Mouse (Mus musculus) intestine, embryonic 14.5 days (tissue): ENCODE measurements around the gene Supt3. TPM values are rescaled to one million over a fixed set of nuclear protein-coding genes. Genes with fewer than 3 reads are reported as not detected.

Source experiments
- ATAC-seq: fragments of 200-750 bp; cut with Nextera tagmentation; replicated peaks from 2 replicates; pipeline ENCODE4 v1.8.0; 2017; ENCODE audit warnings: low read depth, moderate number of reproducible peaks, moderate TSS enrichment, moderate library complexity; ENCODE audit not compliant: low FRiP score, low TSS enrichment
- DNase-seq: peaks from one replicate; pipeline ENCODE4 v3.0.0-alpha.2; 2018; ENCODE audit warnings: low spot score
- H3K27ac ChIP-seq: fragments of 300-500 bp; sonication (generic); 2 replicates; pipeline ENCODE4 v1.5.1; 2014; ENCODE audit warnings: low read depth, mild to moderate bottlenecking, control low read depth
- H3K27me3 ChIP-seq: fragments of 300-500 bp; sonication (generic); replicated peaks from 2 replicates; pipeline ENCODE4 v1.6.1; 2014; ENCODE audit warnings: low read length, control low read depth; ENCODE audit not compliant: control insufficient read depth, insufficient read depth
- H3K36me3 ChIP-seq: fragments of 300-500 bp; sonication (generic); 2 replicates; pipeline ENCODE4 v1.6.1; 2014; ENCODE audit warnings: low read length, control low read depth; ENCODE audit not compliant: control insufficient read depth, insufficient read depth
- H3K4me1 ChIP-seq: fragments of 300-500 bp; sonication (generic); replicated peaks from 2 replicates; pipeline ENCODE4 v1.6.1; 2014; ENCODE audit warnings: low read length, control low read depth, mixed read lengths; ENCODE audit not compliant: control insufficient read depth, insufficient read depth
- H3K4me2 ChIP-seq: fragments of 300-500 bp; sonication (generic); 2 replicates; pipeline ENCODE4 v1.6.1; 2014; ENCODE audit warnings: low read length
- H3K4me3 ChIP-seq: fragments of 300-500 bp; sonication (generic); 2 replicates; pipeline ENCODE4 v1.5.1; 2014; ENCODE audit warnings: low read depth, low read length, control low read depth, mixed read lengths
- H3K9ac ChIP-seq: fragments of 300-500 bp; sonication (generic); 2 replicates; pipeline ENCODE4 v1.6.1; 2014; ENCODE audit warnings: mild to moderate bottlenecking, low read length
- H3K9me3 ChIP-seq: fragments of 300-500 bp; sonication (generic); 2 replicates; pipeline ENCODE4 v1.6.1; 2016; ENCODE audit warnings: low read length, control low read depth; ENCODE audit not compliant: control insufficient read depth
- WGBS: fragments of 180-500 bp; shearing (Covaris S2); extraction: QIAGEN DNeasy Blood & Tissue Kit; methylation state at CpG from one replicate; pipeline ENCODE4 v1.1.7; 2014; 5-methylcytosine and 5-hydroxymethylcytosine counted together
- polyA plus RNA-seq: library from polyadenylated mRNA; unstranded; fragments of >200 nt; fragmentation: Nextera tagmentation; extraction: Ambion mirVana; gene quantifications from 2 replicates; pipeline ENCODE4 v1.2.1, GENCODE M21; 2014

The Supt3 gene
- 18.8 and 20.6 TPM in 2 replicates for polyA plus RNA-seq

DNA sequence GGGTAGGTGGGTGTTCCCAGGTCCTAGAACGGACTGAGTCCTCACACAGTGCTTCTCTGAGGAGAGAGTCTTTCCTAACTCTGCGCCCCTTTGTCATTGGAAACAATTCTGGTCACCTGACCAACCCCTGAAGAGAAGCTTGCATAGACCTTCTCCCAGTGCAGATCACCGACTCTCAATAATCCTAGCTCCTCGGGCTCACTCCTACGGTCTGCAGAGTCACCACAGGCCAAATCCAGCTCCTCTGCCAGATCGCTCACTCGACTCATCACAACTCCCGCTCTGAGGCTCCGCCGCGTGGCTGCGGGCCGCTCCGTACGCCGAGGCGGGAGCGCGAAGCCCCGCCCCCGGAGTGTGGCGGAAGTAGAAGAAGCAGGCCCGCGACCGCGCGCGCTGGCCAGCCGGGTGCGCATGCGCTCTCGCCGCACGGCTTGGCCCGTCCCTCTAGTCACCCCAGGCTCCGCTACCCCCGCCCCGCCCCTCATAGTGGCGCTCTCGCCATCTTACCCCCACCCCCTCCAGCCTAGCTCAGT is at the start of gene Supt3:
TSS of gene Supt3 (plus strand) at position 415 of the 533 bp plus-strand sequence.
- DNase-seq = peak; percentile 98
- H3K36me3 ChIP-seq = no peaks in the 10 kb centered on the region
- peaks cover 6% of the 10 kb centered on the region; the same call in 1 of the 2 replicates for H3K4me1 ChIP-seq
- H3K9me3 ChIP-seq = no peaks in the 10 kb centered on the region
- under 1% methylated on average over 38 of the region's 40 CpGs for WGBS
- no peaks in the 10 kb centered on the region for H3K27me3 ChIP-seq
- H3K4me3 ChIP-seq = peak within 1 kb of the TSS; percentile 84
- peak within 1 kb of the TSS; percentile 93 for H3K9ac ChIP-seq
- peak; percentile 98 for ATAC-seq
- H3K4me2 ChIP-seq = peak within 1 kb of the TSS; percentile 69
- H3K27ac ChIP-seq = peak within 1 kb of the TSS; percentile 88

DNA sequence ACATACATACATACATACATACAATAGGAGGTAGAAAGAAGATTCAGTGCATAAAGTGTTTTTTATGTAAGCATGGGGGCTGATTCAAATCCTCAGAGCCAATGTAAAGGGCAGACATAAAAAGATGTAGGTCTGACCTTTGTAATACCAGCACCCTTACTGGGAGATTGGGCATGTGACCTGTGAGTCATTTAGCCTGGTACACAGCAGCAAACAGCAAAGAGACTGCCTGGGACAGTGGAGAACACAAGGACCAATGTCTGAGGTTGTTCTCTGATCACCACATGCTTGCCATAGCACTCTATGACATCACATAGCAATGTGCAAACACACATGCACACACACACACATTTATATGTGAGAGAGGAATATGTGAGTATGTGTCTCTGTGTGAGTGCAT is 49.3 kb upstream of the Supt3 start:
- H3K4me1 ChIP-seq = no peaks in the 10 kb centered on the region
- H3K27me3 ChIP-seq = peaks cover 33% of the 10 kb centered on the region
- DNase-seq (no peak), ATAC-seq (no peak)
- no peaks in the 10 kb centered on the region for H3K9me3 ChIP-seq
- no peak overlapping the region for H3K9ac ChIP-seq
- no peak overlapping the region for H3K4me3 ChIP-seq
- no peaks in the 10 kb centered on the region for H3K36me3 ChIP-seq
- H3K27ac ChIP-seq = no peak overlapping the region
- no peak overlapping the region for H3K4me2 ChIP-seq

DNA sequence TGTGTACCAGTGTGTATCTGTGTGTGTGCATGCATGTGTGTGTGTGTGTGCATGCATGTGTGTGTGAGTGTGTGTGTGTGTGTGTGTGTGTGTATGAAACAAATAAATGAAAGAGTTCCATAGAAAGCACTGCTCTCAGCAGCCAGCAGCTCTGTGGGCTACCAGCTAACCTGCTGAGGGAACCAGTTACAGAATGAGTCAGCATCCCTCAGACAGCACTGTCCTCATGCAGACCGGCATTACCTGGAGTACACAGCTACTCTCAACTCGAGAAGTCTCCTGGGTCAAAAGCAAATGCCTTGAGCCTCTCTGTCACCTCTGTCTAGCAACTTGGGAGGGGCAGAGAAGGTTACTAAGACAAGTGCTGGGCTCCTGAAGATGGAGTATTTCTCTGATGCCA is 48.5 kb upstream of the Supt3 start:
- peaks cover 41% of the 10 kb centered on the region for H3K27me3 ChIP-seq
- ATAC-seq (no peak), DNase-seq (peak; percentile 41)
- no peaks in the 10 kb centered on the region for H3K9me3 ChIP-seq
- 45% methylated on average over 2 of the region's 2 CpGs for WGBS
- H3K4me1 ChIP-seq = no peaks in the 10 kb centered on the region
- no peak overlapping the region for H3K4me3 ChIP-seq
- no peaks in the 10 kb centered on the region for H3K36me3 ChIP-seq
- H3K4me2 ChIP-seq = no peak overlapping the region
- no peak overlapping the region for H3K9ac ChIP-seq
- H3K27ac ChIP-seq = no peak overlapping the region

DNA sequence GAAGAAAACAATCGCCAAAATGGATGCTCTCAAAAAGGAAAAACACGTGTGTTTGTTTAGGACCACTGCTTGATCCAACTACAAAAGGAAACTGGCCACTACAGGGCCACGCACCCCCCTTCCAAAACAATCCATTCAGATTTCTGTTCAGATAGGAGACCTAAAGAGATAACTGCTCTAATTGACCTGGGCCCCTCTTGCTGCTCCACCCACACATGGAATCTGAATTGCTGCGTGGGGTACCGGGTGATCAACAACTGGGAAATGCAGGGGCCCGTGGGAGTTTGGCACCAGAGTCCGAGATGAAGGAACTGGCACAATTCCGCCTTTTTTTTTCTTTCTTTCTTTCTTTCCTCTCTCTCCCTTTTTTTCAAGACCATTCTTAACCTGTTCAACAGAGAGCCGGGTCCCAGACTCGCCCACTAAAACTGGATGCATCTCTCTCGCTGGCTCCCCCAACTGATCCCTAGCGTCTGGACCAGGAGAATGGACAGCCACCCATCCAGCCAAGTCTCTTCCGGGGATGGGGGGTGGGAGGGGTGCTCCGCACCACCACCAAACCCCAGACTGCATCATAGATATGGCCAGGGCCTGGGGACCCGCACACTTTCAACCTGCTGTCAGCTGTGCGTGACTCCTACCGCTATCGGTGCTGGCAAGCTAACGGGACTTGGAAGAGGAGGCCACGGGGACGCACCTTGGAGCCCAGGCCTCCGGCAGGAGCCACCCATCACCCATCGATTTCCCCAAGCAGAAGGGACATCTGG is 43.2 kb upstream of the Supt3 start:
- H3K4me2 ChIP-seq = peak overlapping the region; percentile 93
- H3K9me3 ChIP-seq = no peaks in the 10 kb centered on the region
- H3K4me3 ChIP-seq = peak overlapping the region; percentile 54
- H3K27ac ChIP-seq = no peak overlapping the region
- 0 out of 2 replicates have a peak, but pooled peaks have one; percentile 16 for ATAC-seq
- peaks cover 10% of the 10 kb centered on the region for H3K4me1 ChIP-seq
- peak; percentile 72 for DNase-seq
- H3K36me3 ChIP-seq = no peaks in the 10 kb centered on the region
- 2% methylated on average over 23 of the region's 23 CpGs for WGBS
- H3K9ac ChIP-seq = no peak overlapping the region
- peaks cover 85% of the 10 kb centered on the region for H3K27me3 ChIP-seq

- H3K4me1 ChIP-seq = peaks cover 10% of the 10 kb centered on the region
- H3K4me2 ChIP-seq = peak overlapping the region; percentile 93
- no peaks in the 10 kb centered on the region for H3K36me3 ChIP-seq
- no peaks in the 10 kb centered on the region for H3K9me3 ChIP-seq
- no peak overlapping the region for H3K27ac ChIP-seq
- peak overlapping the region; percentile 54 for H3K4me3 ChIP-seq
- 1% methylated on average over 47 of the region's 48 CpGs for WGBS
- DNase-seq (peak; percentile 82), ATAC-seq (no peak)
- peaks cover 87% of the 10 kb centered on the region for H3K27me3 ChIP-seq
- H3K9ac ChIP-seq = peak overlapping the region; percentile 16; the same call in 1 of the 2 replicates
Observed at GRCm38 (mm10) chr17:44734501-44735222, 42.3 kb upstream of the Supt3 start.

DNA sequence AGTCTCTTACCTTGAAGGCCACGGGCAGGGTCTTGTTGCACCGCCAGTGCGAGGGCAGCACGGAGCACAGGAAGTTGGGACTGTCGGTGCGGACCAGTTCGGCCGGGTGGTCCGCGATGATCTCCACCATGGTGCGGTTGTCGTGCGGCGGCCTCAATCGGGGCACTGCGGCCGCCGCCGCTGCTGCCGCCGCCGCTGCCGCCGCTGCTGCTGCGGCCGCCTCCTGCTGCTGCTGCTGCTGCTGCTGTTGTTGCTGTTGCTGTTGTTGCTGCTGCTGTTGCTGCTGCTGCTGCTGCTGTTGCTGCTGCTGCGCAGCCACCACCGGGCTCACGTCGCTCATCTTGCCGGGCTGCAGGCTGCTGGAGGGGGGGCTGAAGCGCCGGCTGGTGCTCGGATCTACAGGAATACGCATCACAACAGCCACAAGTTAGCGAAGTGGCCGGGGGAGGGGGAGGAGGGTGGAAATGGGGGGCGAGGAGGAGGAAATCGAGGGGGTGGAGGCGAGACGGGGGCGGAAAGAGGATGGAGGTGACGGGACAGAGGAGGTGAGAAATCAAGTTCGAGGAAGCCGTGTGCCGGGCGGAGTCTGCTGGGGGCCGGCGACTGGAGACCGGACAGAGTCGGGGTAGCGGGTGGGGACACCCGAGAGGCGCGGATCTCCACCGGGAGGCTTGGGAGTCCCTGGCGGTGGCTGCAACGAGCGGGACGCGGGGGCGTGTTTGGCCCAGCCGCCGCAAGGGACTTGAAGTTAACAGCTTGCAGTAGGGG is 41.5 kb upstream of the Supt3 start:
- peak overlapping the region; percentile 93 for H3K4me2 ChIP-seq
- H3K27me3 ChIP-seq = peaks cover 89% of the 10 kb centered on the region
- peak; percentile 53 for ATAC-seq
- WGBS = 0% methylated on average over 46 of the region's 64 CpGs
- H3K36me3 ChIP-seq = no peaks in the 10 kb centered on the region
- H3K4me1 ChIP-seq = peaks cover 10% of the 10 kb centered on the region
- DNase-seq = peak; percentile 87
- peak overlapping the region; percentile 54 for H3K4me3 ChIP-seq
- H3K9me3 ChIP-seq = no peaks in the 10 kb centered on the region
- peak overlapping the region; percentile 45; the same call in 1 of the 2 replicates for H3K9ac ChIP-seq
- H3K27ac ChIP-seq = no peak overlapping the region

DNA sequence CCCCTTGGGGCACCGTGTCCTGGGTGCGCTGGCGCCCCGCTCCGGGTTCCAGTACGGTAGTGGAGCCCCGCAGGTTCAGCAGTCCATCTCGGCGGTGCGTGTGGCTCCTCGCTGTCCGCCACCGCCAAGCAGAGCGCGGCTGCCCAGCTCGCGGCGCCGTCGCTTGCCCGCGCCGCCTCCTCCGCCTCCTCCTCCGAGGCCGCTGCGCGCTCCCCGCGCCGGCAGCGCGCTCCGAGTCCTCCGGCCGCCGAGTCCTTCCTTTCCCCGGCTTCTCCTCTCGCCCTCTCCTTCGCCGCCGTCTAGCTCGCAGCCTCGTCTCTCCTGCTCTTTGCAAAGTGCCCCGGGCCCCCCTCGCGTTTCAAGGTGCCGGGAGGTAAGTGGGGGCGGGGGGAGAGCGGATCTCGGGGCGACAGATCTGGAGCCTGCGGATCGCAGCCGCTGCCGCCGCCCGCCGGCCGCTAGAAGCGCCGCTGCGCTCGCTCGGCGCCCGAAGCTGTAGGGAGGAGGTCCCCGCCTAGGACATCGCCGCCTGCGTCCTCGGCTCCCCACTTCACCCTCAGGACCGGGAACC is 40.9 kb upstream of the Supt3 start:
- H3K9ac ChIP-seq = peak overlapping the region; percentile 45
- H3K27ac ChIP-seq = no peak overlapping the region
- peak overlapping the region; percentile 93 for H3K4me2 ChIP-seq
- ATAC-seq = peak; percentile 65
- H3K4me3 ChIP-seq = peak overlapping the region; percentile 54
- peaks cover 90% of the 10 kb centered on the region for H3K27me3 ChIP-seq
- peak; percentile 92 for DNase-seq
- H3K36me3 ChIP-seq = no peaks in the 10 kb centered on the region
- H3K4me1 ChIP-seq = peaks cover 10% of the 10 kb centered on the region
- WGBS = under 1% methylated on average over 59 of the region's 73 CpGs
- no peaks in the 10 kb centered on the region for H3K9me3 ChIP-seq
